Mouse (Mus musculus) frontal cortex, postnatal 14 days (tissue): ENCODE measurements around the gene B3gntl1.

Experiments used
- DNase-seq, 2 experiments: peaks; one replicate each; pipeline ENCODE4 v3.0.0; 2022; ENCODE audit warnings: low spot score in 2 of 2

Gene B3gntl1

DNA sequence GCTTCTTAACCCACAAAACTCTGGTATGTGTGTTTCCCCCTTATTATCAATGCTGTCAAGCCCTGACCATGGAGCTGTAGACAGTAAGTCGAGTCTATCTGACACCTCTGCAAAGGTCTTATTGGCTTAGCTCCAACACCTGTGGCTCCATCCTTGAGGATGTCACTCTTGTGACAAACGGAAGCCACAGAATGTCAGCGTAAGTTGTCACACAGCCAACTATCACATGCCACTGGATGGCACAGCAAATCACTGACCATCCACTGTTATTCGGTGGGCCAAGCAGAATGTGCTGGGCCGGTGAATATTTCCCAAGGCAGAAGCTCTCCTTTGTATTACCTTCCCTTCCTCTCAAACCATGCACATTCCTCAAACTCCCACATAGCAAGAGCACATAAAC is 24.8 kb downstream of the B3gntl1 start:
- no peak for DNase-seq

- DNase-seq, result no peak
Measured at GRCm38 (mm10) chr11:121647321-121647720, 25.6 kb downstream of the B3gntl1 start.

- no peak for DNase-seq
Measured at GRCm38 (mm10) chr11:121645394-121645793, 27.6 kb downstream of the B3gntl1 start.

DNA sequence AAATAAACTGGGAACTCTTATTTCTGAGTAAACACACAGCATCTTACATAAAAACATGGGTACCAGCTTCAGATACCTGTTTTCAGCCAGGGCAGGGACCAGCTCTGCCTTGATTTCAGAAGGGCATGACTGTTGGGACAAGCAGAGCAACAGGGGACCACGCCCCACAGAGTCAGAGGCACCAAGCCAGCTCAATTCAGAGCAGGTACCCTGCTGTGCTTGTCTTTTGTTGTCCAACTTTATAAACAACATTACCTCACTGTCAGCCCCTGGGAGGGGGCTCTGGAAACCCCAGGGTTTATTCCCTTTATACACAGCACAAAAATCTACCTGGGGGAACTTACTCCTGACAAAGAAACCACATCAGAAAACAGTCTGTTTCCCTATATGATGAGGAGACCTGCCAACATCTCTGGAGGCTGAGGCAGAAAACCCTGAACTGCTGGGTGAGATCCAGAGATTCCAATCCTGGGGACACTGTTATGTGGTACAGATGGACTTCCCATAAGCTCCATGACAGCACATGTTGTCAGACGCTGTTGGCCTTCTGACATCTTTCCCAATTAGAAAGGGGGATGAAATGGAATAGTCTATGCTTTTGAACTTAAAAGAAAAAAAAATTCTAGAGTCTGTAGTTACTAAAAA is 31.3 kb downstream of the B3gntl1 start:
- DNase-seq, result no peak

DNA sequence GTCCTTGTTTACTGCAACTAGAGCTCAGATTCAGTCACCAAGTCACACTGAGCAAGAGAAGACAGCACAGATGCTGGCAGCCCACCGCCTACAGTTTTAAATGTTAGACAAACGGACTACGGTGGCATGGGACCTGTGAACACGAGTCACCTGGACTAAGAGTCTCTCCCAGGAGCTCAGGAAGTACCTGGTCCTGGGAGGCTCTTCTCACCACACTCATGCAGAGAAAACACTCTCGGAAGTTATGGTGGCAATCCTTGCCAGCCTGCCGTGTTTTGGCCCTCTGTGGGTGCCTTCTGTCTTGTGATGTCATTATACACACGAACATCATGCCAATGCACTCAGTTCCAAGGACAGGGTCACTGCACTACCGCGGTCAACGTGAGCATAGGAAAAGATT is 36.3 kb downstream of the B3gntl1 start:
- no peak for DNase-seq

DNA sequence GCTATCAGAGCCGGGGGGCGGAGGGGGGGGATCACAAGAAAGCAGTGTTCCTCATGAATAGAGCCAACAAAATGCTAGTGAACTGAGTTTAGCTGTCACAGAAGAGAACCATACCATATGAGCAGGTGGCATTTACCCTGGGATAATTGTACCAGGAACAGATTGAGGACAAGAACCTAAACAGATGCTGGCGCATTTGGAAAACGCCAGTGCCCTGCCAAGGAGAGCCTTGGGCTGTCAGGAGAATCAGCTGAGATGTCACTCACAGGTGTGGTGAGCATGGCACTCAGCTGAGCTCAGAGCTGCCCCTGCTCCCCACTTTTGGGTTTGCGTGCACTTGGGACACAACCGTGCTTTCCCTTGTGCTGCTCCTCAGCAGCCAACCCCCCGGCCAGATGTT is 41.5 kb downstream of the B3gntl1 start:
- no peak for DNase-seq

GRCm38 (mm10) chr11:121630406-121630805 is 42.5 kb downstream of the B3gntl1 start:
- DNase-seq, result no peak

DNA sequence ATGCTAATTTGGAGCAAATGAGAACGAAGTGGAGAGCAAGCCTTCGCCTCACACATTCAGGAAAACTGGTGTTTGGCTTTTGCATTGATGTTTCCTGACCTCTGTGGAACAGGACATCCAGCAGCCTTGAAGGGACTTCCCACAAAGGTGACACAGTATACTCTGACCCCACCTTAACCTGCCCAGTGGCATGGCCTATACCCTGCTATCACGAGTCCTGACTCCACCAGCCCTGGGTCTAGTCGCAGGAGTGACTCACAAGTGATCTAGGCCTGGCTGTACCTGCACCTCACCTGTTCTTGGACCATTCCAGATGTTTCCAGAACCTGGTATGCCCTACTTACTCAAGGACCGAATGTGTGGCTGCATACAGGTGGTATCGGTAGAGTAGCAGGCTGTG is 43.4 kb downstream of the B3gntl1 start:
- DNase-seq, result no peak

GRCm38 (mm10) chr11:121627521-121627920 is 45.4 kb downstream of the B3gntl1 start:
- no peak for DNase-seq

GRCm38 (mm10) chr11:121625007-121625406 is 47.9 kb downstream of the B3gntl1 start:
- no peak for DNase-seq

- DNase-seq, result no peak
Measured at GRCm38 (mm10) chr11:121617371-121617770, 55.6 kb downstream of the B3gntl1 start.

DNA sequence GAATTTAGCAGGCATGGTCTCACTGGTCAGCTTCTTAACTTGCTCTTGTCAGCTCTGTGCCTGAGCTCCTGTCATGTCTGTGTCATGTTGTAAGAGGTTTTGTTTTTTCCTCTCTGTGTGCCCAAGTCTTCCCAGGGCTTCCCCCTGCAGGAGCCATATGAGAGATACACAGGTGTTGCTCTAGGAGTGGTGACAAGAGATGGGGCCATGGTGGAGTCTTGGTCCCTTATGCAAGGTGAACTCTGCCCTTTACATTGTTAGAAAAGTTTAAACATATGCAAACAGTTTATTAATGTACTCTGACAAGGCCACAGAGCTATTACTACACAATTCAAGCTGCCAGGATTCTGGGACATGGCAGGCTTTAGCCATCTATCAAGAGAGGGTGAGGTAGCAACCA is 56.5 kb downstream of the B3gntl1 start:
- no peak for DNase-seq

GRCm38 (mm10) chr11:121615961-121616485 is 56.9 kb downstream of the B3gntl1 start:
- no peak for DNase-seq

GRCm38 (mm10) chr11:121610976-121611375 is 62.0 kb downstream of the B3gntl1 start:
- DNase-seq, result no peak

DNA sequence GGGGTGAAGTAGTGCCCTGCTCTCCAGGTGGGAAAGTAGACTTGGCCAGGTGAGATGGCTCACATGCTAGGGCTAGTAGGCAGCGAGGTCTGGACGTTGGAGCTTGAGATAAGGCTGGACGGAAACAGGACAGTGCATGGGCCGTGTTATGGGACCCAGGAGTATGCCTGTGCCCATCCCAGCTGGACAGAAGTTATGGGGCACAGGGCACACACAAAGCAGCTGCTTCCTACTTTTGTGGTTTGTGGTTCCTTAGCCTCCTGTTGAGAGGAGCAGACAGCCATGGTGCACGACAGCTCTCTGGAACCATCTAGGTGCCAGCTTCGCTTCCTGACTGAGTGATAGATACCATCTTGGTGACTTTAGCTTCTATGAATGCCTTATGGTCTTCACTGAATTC is 67.3 kb downstream of the B3gntl1 start:
- no peak for DNase-seq

- no peak for DNase-seq
Measured at GRCm38 (mm10) chr11:121601422-121601821, 71.5 kb downstream of the B3gntl1 start.

DNA sequence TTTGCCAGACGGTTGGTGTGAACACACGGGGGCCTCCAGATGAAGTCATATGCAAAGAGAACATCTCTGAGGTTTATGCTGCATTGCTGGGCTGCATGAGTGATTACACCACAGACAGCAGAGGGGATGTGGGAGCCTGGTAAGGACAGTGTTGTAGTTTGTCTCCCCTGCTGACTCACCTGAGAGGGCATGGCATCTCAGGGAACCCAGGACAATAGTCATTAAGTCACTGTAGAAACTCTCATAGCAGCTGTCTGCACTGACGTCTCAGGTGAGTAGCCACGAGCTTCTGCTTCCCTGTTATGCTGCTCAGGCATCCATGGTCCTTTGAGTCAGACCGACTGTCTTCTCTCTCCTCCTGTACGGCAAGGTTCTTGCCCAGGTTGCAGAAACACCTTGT is 75.7 kb downstream of the B3gntl1 start:
- DNase-seq, result no peak

- DNase-seq, result no peak
Measured at GRCm38 (mm10) chr11:121581856-121582255, 91.1 kb downstream of the B3gntl1 start.
